Mouse (Mus musculus) thymus, adult 2 months (tissue): Measurements from ENCODE around the gene Megf11. TPM values are rescaled to one million over a fixed set of nuclear protein-coding genes. Genes with fewer than 3 reads are reported as not detected.

Source experiments
- DNase-seq: peaks from one replicate; pipeline ENCODE4 v3.0.0; 2021
- H3K27ac ChIP-seq: fragments of 200-500 bp; 2 replicates; pipeline ENCODE4 v1.5.1; 2012; ENCODE audit warnings: low read length, control low read depth; ENCODE audit not compliant: control insufficient read depth, insufficient read depth
- H3K27me3 ChIP-seq: fragments of 200-500 bp; 2 replicates; pipeline ENCODE4 v1.6.1; 2012; ENCODE audit warnings: mild to moderate bottlenecking, low read length, moderate library complexity, mixed read lengths; ENCODE audit not compliant: control insufficient read depth, insufficient read depth
- H3K36me3 ChIP-seq: fragments of 200-500 bp; 2 replicates; pipeline ENCODE4 v1.6.1; 2012; ENCODE audit warnings: mild to moderate bottlenecking, low read length, moderate library complexity; ENCODE audit not compliant: control insufficient read depth, insufficient read depth
- H3K4me1 ChIP-seq: fragments of 200-500 bp; replicated peaks from 2 replicates; pipeline ENCODE4 v1.6.1; 2012; ENCODE audit warnings: low read length; ENCODE audit not compliant: control insufficient read depth, insufficient read depth
- H3K4me3 ChIP-seq: fragments of 200-500 bp; 2 replicates; pipeline ENCODE4 v1.5.1; 2012; ENCODE audit warnings: mild to moderate bottlenecking, low read length, control low read depth, moderate library complexity; ENCODE audit not compliant: control insufficient read depth, insufficient read depth
- CTCF ChIP-seq: fragments of 200-500 bp; IDR thresholded peaks from 2 replicates; pipeline ENCODE4 v1.5.1; 2012; ENCODE audit warnings: mild to moderate bottlenecking, control low read depth, low read length, moderate library complexity, borderline replicate concordance; ENCODE audit not compliant: control insufficient read depth, poor library complexity, insufficient read depth; ENCODE audit errors: extremely low read depth
- POLR2A ChIP-seq: fragments of 200-500 bp; IDR thresholded peaks from 2 replicates; pipeline ENCODE4 v1.6.1; 2012; ENCODE audit warnings: mild to moderate bottlenecking, low read length, control low read depth, moderate library complexity; ENCODE audit not compliant: control insufficient read depth, poor library complexity, insufficient read depth; ENCODE audit errors: extremely low read depth
- WGBS: fragments of 180-500 bp; shearing (Covaris S2); methylation state at CpG from one replicate; pipeline ENCODE4 v1.1.7; 2018; 5-methylcytosine and 5-hydroxymethylcytosine counted together
- polyA plus RNA-seq: library from polyadenylated mRNA; depleted of rRNA; stranded (reverse); fragments of >200 nt; gene quantifications from 2 replicates; pipeline ENCODE4 v1.2.3, GENCODE M21; 2012

The Megf11 gene
- polyA plus RNA-seq, 1 experiment, result 0.70 TPM

- no peak overlapping the region for H3K4me3 ChIP-seq
- no peaks in the 10 kb centered on the region for H3K36me3 ChIP-seq
- TF ChIP-seq POLR2A (no peak), CTCF (no peak)
- 97% methylated on average over 1 of the region's 1 CpGs for WGBS
- 0 out of 2 replicates have a peak, but pooled peaks cover 3% of the 10 kb centered on the region for H3K4me1 ChIP-seq
- no peaks in the 10 kb centered on the region for H3K27me3 ChIP-seq
- H3K27ac ChIP-seq, result no peak overlapping the region
- DNase-seq, result no peak
Measured at GRCm38 (mm10) chr9:64445981-64446380, 60.6 kb downstream of the Megf11 start.

DNA sequence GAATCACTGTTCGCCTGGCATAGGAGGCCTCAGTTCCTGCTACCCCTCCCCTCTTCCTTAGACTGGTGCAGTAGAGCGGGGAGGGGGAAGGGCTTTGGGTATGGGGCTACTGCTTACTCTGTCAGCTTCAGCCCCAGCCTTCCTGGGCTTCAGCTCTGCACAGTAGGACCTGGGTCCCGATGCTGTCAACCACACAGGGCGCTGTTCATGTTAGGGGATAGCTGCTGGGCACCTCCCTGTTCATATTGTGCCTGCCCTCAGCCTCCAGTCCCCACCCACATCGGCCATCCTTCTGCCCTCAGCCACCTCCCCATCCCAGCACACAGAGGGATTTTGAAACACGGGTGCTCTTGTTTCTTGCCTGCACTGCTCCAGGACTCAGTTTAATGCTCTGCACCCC, 61.6 kb downstream of the Megf11 start:
- Histone ChIP-seq H3K36me3 (no peaks in the 10 kb centered on the region), H3K27me3 (no peaks in the 10 kb centered on the region), H3K27ac (no peak overlapping the region), H3K4me3 (no peak overlapping the region), H3K4me1 (peaks cover 6% of the 10 kb centered on the region)
- no peak for TF ChIP-seq CTCF
- TF ChIP-seq POLR2A, result no peak
- no peak for DNase-seq
- 54% methylated on average over 6 of the region's 6 CpGs for WGBS

- Histone ChIP-seq H3K4me3 (no peak overlapping the region), H3K36me3 (no peaks in the 10 kb centered on the region), H3K27me3 (no peaks in the 10 kb centered on the region), H3K4me1 (peaks cover 10% of the 10 kb centered on the region), H3K27ac (no peak overlapping the region)
- TF ChIP-seq POLR2A (no peak), CTCF (no peak)
- 13% methylated on average over 6 of the region's 6 CpGs for WGBS
- DNase-seq, result no peak
Measured at GRCm38 (mm10) chr9:64447522-64447921, 62.1 kb downstream of the Megf11 start.

GRCm38 (mm10) chr9:64452769-64453168, 67.3 kb downstream of the Megf11 start:
- Histone ChIP-seq H3K27ac (no peak overlapping the region), H3K27me3 (no peaks in the 10 kb centered on the region), H3K4me3 (no peak overlapping the region), H3K4me1 (peaks cover 17% of the 10 kb centered on the region), H3K36me3 (no peaks in the 10 kb centered on the region)
- TF ChIP-seq POLR2A (no peak), CTCF (no peak)
- 25% methylated on average over 5 of the region's 5 CpGs for WGBS
- DNase-seq, result no peak

- H3K36me3 ChIP-seq, result no peaks in the 10 kb centered on the region
- 93% methylated on average over 4 of the region's 4 CpGs for WGBS
- DNase-seq, result no peak
- no peaks in the 10 kb centered on the region for H3K27me3 ChIP-seq
- H3K27ac ChIP-seq, result no peak overlapping the region
- peaks cover 17% of the 10 kb centered on the region for H3K4me1 ChIP-seq
- TF ChIP-seq POLR2A, result no peak
- no peak overlapping the region for H3K4me3 ChIP-seq
Measured at GRCm38 (mm10) chr9:64454196-64454595, 68.8 kb downstream of the Megf11 start.

DNA sequence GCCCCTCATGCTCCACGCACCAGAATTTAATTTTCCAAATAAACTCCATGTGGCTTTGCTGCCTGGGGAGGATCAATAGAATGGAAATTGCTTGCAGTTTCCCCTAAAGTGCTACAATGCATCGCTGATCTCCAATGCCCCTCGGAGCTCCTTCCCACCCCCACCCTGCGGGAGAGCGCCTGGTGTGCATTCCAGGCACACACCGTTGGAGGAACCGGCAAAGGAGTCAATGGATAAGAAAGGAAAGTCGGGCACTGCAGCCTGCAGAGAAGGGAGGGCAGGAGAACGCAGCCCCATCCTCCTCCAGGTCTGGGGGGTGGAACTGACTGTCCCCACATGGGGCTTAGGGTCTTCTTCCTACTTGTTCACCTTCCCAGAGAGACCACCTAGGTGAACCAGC, 70.5 kb downstream of the Megf11 start:
- no peak for DNase-seq
- TF ChIP-seq POLR2A (no peak), CTCF (no peak)
- Histone ChIP-seq H3K27ac (no peak overlapping the region), H3K4me1 (peaks cover 17% of the 10 kb centered on the region), H3K36me3 (no peaks in the 10 kb centered on the region), H3K27me3 (no peaks in the 10 kb centered on the region), H3K4me3 (no peak overlapping the region)
- WGBS, result 69% methylated on average over 9 of the region's 9 CpGs

- Histone ChIP-seq H3K27ac (no peak overlapping the region), H3K36me3 (no peaks in the 10 kb centered on the region), H3K27me3 (no peaks in the 10 kb centered on the region), H3K4me1 (peaks cover 9% of the 10 kb centered on the region), H3K4me3 (no peak overlapping the region)
- 72% methylated on average over 7 of the region's 7 CpGs for WGBS
- DNase-seq, result no peak
- TF ChIP-seq CTCF, result no peak
- no peak for TF ChIP-seq POLR2A
Measured at GRCm38 (mm10) chr9:64457596-64457995, 72.2 kb downstream of the Megf11 start.
